Comparison of ENCODE assay signal across 24 mouse cellular contexts in genomic region chr16:56081691-56082090, GRCm38 (mm10).
"Had no signal": no experiment of that assay in that cellular context is flagged by ENCODE, and none has a peak within 500 bp of the region (broad histone marks: within the 10 kb centered on the region; RNA-seq: fewer than 3 reads in every experiment).

No protein-coding gene starts in this region.

- ATAC-seq: hindbrain, postnatal 0 days; intestine, embryonic 15.5 days; intestine, postnatal 0 days had no signal

- H3K9ac ChIP-seq: heart, embryonic 13.5 days; heart, embryonic 15.5 days; hindbrain, embryonic 13.5 days; hindbrain, embryonic 15.5 days; intestine, embryonic 15.5 days; limb, embryonic 12.5 days; liver, embryonic 13.5 days had no signal

- H3K9me3 ChIP-seq: heart, embryonic 13.5 days; heart, embryonic 15.5 days; hindbrain, embryonic 13.5 days; hindbrain, embryonic 15.5 days; intestine, embryonic 15.5 days; limb, embryonic 12.5 days; liver, embryonic 13.5 days had no signal

- H3K27me3 ChIP-seq: heart, embryonic 13.5 days; heart, embryonic 15.5 days; hindbrain, embryonic 13.5 days; hindbrain, embryonic 15.5 days; intestine, embryonic 15.5 days; limb, embryonic 12.5 days; liver, embryonic 13.5 days had no signal

- DNase-seq: gastrocnemius, postnatal 14 days; gastrocnemius, postnatal 36 days; heart, adult 18-20 months; heart, postnatal 14 days; heart, postnatal 36 days; kidney, adult 18-20 months; kidney, adult 8-10 months; kidney, postnatal 10 days; kidney, postnatal 25 days; kidney, postnatal 4 days; liver; liver, embryonic 13.5 days had no signal

- H3K4me1 ChIP-seq: intestine, embryonic 15.5 days; limb, embryonic 12.5 days had no signal

- H3K27ac ChIP-seq: heart, embryonic 13.5 days; heart, embryonic 15.5 days; hindbrain, embryonic 13.5 days; hindbrain, embryonic 15.5 days; hindbrain, postnatal 0 days; intestine, embryonic 15.5 days; layer of hippocampus, adult 2 months; left cerebral cortex, adult 2 months; limb, embryonic 12.5 days; liver, embryonic 13.5 days had no signal

- H3K4me3 ChIP-seq: heart, embryonic 13.5 days; heart, embryonic 15.5 days; hindbrain, embryonic 13.5 days; hindbrain, embryonic 15.5 days; intestine, embryonic 15.5 days; layer of hippocampus, adult 2 months; left cerebral cortex, adult 2 months; limb, embryonic 12.5 days; liver, embryonic 13.5 days had no signal

- H3K4me2 ChIP-seq: heart, embryonic 11.5 days; heart, embryonic 13.5 days; heart, embryonic 15.5 days; hindbrain, embryonic 13.5 days; hindbrain, embryonic 15.5 days; intestine, embryonic 15.5 days; limb, embryonic 12.5 days; liver, embryonic 11.5 days; liver, embryonic 13.5 days had no signal

- H3K36me3 ChIP-seq: heart, embryonic 15.5 days; intestine, embryonic 15.5 days had no signal
